Mouse (Mus musculus) E14TG2a.4 (cell line): ENCODE results near the gene Gm20388.
"Not testable (repeated sequence)": the region's sequence is repeated elsewhere in the genome, so short reads cannot be mapped to it uniquely, and the experiment has no call there.

ENCODE experiments used
- H3K27me3 ChIP-seq: 2 replicates; pipeline ENCODE4 v1.6.1; 2014; ENCODE audit warnings: low read length, control low read depth; ENCODE audit not compliant: insufficient read depth
- H3K36me3 ChIP-seq: 2 replicates; pipeline ENCODE4 v1.6.1; 2014; ENCODE audit warnings: low read length, control low read depth; ENCODE audit not compliant: insufficient read depth
- H3K4me1 ChIP-seq: replicated peaks from 2 replicates; pipeline ENCODE4 v1.6.1; 2014; ENCODE audit warnings: low read depth, low read length, control low read depth
- H3K4me3 ChIP-seq: replicated peaks from 2 replicates; pipeline ENCODE4 v1.5.1; 2014; ENCODE audit warnings: mild to moderate bottlenecking, low read length
- H3K9me3 ChIP-seq: 2 replicates; pipeline ENCODE4 v1.6.1; 2014; ENCODE audit warnings: low read length, control low read depth
- CTCF ChIP-seq: conservative IDR thresholded peaks from 2 replicates; pipeline ENCODE4 v1.5.1; 2014; ENCODE audit warnings: low read length
- NANOG ChIP-seq: IDR thresholded peaks from 2 replicates; pipeline ENCODE4 v1.6.1; 2014; ENCODE audit warnings: borderline replicate concordance, low read length, mixed read lengths
- POU5F1 ChIP-seq: IDR thresholded peaks from 2 replicates; pipeline ENCODE4 v1.6.1; 2014; ENCODE audit warnings: low read length, borderline replicate concordance

Gm20388 gene

GRCm38 (mm10) chr8:120668374-120668905 is 757.8 kb downstream of the Gm20388 start, which contains the start of gene Emc8:
Emc8 (minus strand) TSS chr8:120668573.
- H3K27me3 ChIP-seq, result no peaks in the 10 kb centered on the region
- peaks cover 80% of the 10 kb centered on the region for H3K4me1 ChIP-seq
- TF ChIP-seq POU5F1, result no peak
- TF ChIP-seq CTCF, result no peak
- TF ChIP-seq NANOG, result no peak
- peak within 1 kb of the TSS; percentile 100 for H3K4me3 ChIP-seq
- H3K36me3 ChIP-seq, result peaks cover 74% of the 10 kb centered on the region
- H3K9me3 ChIP-seq, result no peaks in the 10 kb centered on the region

- H3K4me3 ChIP-seq, result peak overlapping the region; percentile 100
- no peaks in the 10 kb centered on the region for H3K27me3 ChIP-seq
- H3K36me3 ChIP-seq, result peaks cover 63% of the 10 kb centered on the region
- peak; percentile 90 for TF ChIP-seq NANOG
- no peak for TF ChIP-seq POU5F1
- H3K9me3 ChIP-seq, result no peaks in the 10 kb centered on the region
- peaks cover 63% of the 10 kb centered on the region for H3K4me1 ChIP-seq
These were observed 761.1 kb downstream of the Gm20388 start for GRCm38 (mm10) chr8:120671775-120672174.

- TF ChIP-seq POU5F1, result no peak
- no peak for TF ChIP-seq CTCF
- no peak for TF ChIP-seq NANOG
- H3K27me3 ChIP-seq, result no peaks in the 10 kb centered on the region
- H3K4me3 ChIP-seq, result peak overlapping the region; percentile 100
- peaks cover 63% of the 10 kb centered on the region for H3K36me3 ChIP-seq
- no peaks in the 10 kb centered on the region for H3K9me3 ChIP-seq
- H3K4me1 ChIP-seq, result peaks cover 70% of the 10 kb centered on the region
These were observed 762.1 kb downstream of the Gm20388 start for GRCm38 (mm10) chr8:120672626-120673229.

- H3K9me3 ChIP-seq, result no peaks in the 10 kb centered on the region
These were observed 762.7 kb downstream of the Gm20388 start for GRCm38 (mm10) chr8:120673298-120673697.

GRCm38 (mm10) chr8:120675718-120676117 is 765.1 kb downstream of the Gm20388 start:
- no peak overlapping the region for H3K4me3 ChIP-seq
- no peaks in the 10 kb centered on the region for H3K9me3 ChIP-seq
- peaks cover 46% of the 10 kb centered on the region for H3K36me3 ChIP-seq
- peaks cover 6% of the 10 kb centered on the region; the same call in 1 of the 2 replicates for H3K27me3 ChIP-seq
- peaks cover 62% of the 10 kb centered on the region for H3K4me1 ChIP-seq
- TF ChIP-seq POU5F1 (no peak), CTCF (no peak), NANOG (no peak)

More at GRCm38 (mm10) chr8:120673298-120673697, 762.7 kb downstream of the Gm20388 start:
- Histone ChIP-seq H3K4me1 (peaks cover 74% of the 10 kb centered on the region), H3K4me3 (peak overlapping the region; percentile 100; the same call in 1 of the 2 replicates), H3K27me3 (no peaks in the 10 kb centered on the region), H3K36me3 (peaks cover 63% of the 10 kb centered on the region)
- TF ChIP-seq NANOG (no peak), CTCF (no peak), POU5F1 (no peak)

GRCm38 (mm10) chr8:120678447-120678846 is 767.8 kb downstream of the Gm20388 start:
- TF ChIP-seq CTCF (peak; percentile 83), NANOG (no peak)
- H3K27me3 ChIP-seq, result peaks cover 15% of the 10 kb centered on the region
- H3K36me3 ChIP-seq, result peaks cover 21% of the 10 kb centered on the region
- H3K4me3 ChIP-seq, result no peak overlapping the region
- no peaks in the 10 kb centered on the region for H3K9me3 ChIP-seq
- peaks cover 39% of the 10 kb centered on the region for H3K4me1 ChIP-seq

- H3K4me3 ChIP-seq, result no peak overlapping the region
- peaks cover 12% of the 10 kb centered on the region for H3K36me3 ChIP-seq
- peaks cover 38% of the 10 kb centered on the region for H3K4me1 ChIP-seq
- H3K9me3 ChIP-seq, result no peaks in the 10 kb centered on the region
- no peak for TF ChIP-seq CTCF
- no peak for TF ChIP-seq NANOG
- no peak for TF ChIP-seq POU5F1
- H3K27me3 ChIP-seq, result peaks cover 15% of the 10 kb centered on the region
These were observed 769.2 kb downstream of the Gm20388 start for GRCm38 (mm10) chr8:120679629-120680387.

- H3K27me3 ChIP-seq, result peaks cover 15% of the 10 kb centered on the region
- not testable (repeated sequence) for H3K36me3 ChIP-seq, H3K4me3 ChIP-seq, H3K9me3 ChIP-seq
- peaks cover 42% of the 10 kb centered on the region for H3K4me1 ChIP-seq
These were observed 769.8 kb downstream of the Gm20388 start for GRCm38 (mm10) chr8:120680405-120680804.

- Histone ChIP-seq H3K36me3 (no peaks in the 10 kb centered on the region), H3K27me3 (peaks cover 17% of the 10 kb centered on the region), H3K9me3 (no peaks in the 10 kb centered on the region), H3K4me3 (no peak overlapping the region), H3K4me1 (peaks cover 36% of the 10 kb centered on the region)
- TF ChIP-seq POU5F1 (no peak), NANOG (no peak), CTCF (no peak)
These were observed 770.5 kb downstream of the Gm20388 start for GRCm38 (mm10) chr8:120681113-120681512.
